Mouse (Mus musculus): ENCODE data around the gene Srrd.

Gene Srrd

GRCm38 (mm10) chr5:112289819-112290535 is 52.9 kb downstream of the Srrd start:
- in situ Hi-C loops (cut with MboI, MseI), result no loop called here

- in situ Hi-C loops (cut with MboI, MseI), result no loop called here
These were observed 53.6 kb downstream of the Srrd start for GRCm38 (mm10) chr5:112289236-112289635.

GRCm38 (mm10) chr5:112288193-112289141 is 54.4 kb downstream of the Srrd start:
- in situ Hi-C loops (cut with MboI, MseI), result no loop called here

- in situ Hi-C loops (cut with MboI, MseI), result no loop called here
These were observed 55.2 kb downstream of the Srrd start for GRCm38 (mm10) chr5:112287652-112288051.

All from T-helper 2 cell (primary cell).